Mouse (Mus musculus): ENCODE measurements at regions not wholly inside any gene's neighbourhood (a gene's known extent, or its start where the extent isn't known, plus 50 kb on each side); places are given as distances from the start of the nearest gene placed in this dataset.

DNA sequence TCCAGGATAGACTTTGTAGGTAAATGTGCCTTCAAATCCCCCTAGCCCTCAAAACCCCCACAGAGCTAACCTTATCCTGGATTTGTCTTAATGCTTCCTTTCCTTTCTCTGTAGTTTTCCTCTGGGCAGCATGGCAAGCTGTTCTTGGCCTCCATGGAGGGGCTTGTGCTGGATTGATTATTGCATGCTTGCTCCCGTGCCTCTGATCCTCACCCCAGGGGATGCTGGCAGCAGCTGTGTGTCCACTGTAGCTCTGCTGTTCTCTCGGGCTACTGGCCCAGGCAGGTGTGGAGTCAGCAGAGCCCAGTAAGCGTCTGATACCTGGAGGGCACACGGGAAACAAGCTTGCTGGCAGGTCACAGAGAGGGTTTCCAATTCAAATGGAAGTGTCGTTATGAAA lies 68.2 kb upstream of the Gm11983 start:
- Histone ChIP-seq H3K9me3 (ENCODE audit: control insufficient read depth, low read length) (no peaks in the 10 kb centered on the region), H3K4me2 (ENCODE audit: low read depth, severe bottlenecking) (no peak overlapping the region), H3K4me3 (ENCODE audit: low read depth, low read length) (no peak overlapping the region), H3K27ac (replicated peaks; ENCODE audit: low read depth, low read length) (no peak overlapping the region), H3K36me3 (ENCODE audit: control insufficient read depth, insufficient read depth, low read length) (no peaks in the 10 kb centered on the region), H3K4me1 (ENCODE audit: control insufficient read depth, insufficient read depth, low read length) (peaks cover 10% of the 10 kb centered on the region), H3K9ac (ENCODE audit: low read length) (no peak overlapping the region), H3K27me3 (ENCODE audit: control insufficient read depth, insufficient read depth, low read length) (no peaks in the 10 kb centered on the region)
- ATAC-seq (ENCODE audit: insufficient number of reproducible peaks, low FRiP score, low TSS enrichment, low read depth) (no peak), DNase-seq (ENCODE audit: low spot score) (peak; percentile 31)
- WGBS = 32% methylated on average over 5 of the region's 5 CpGs

DNA sequence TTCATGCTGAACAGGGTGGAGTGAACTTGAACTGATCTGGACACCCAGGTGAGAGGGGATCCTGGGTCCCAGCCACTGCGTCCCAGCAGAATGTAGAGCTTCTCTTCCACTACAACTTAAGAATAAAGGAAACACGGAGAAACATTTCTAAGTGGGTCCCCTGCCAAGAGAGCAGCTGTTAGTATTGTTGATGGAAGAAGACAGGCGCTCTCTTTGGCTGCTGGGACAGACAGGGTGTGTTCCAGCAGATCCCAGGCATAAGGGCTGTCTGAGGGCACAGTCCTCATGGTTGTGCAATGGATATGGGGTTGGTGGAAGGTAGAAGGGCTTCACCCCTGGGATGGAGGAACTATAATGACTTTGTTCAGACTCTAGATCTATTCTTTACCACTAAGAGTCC lies 65.5 kb upstream of the Gm11983 start:
- no peak overlapping the region for H3K9ac ChIP-seq (ENCODE audit: low read length)
- peaks cover 16% of the 10 kb centered on the region for H3K4me1 ChIP-seq (ENCODE audit: control insufficient read depth, insufficient read depth, low read length)
- ATAC-seq (ENCODE audit: insufficient number of reproducible peaks, low FRiP score, low TSS enrichment, low read depth) = no peak
- H3K9me3 ChIP-seq (ENCODE audit: control insufficient read depth, low read length) = no peaks in the 10 kb centered on the region
- H3K4me2 ChIP-seq (ENCODE audit: low read depth, severe bottlenecking) = no peak overlapping the region
- WGBS = 79% methylated on average over 3 of the region's 3 CpGs
- no peak for DNase-seq (ENCODE audit: low spot score)
- H3K36me3 ChIP-seq (ENCODE audit: control insufficient read depth, insufficient read depth, low read length) = no peaks in the 10 kb centered on the region
- no peak overlapping the region for H3K4me3 ChIP-seq (ENCODE audit: low read depth, low read length)
- no peak overlapping the region for H3K27ac ChIP-seq (replicated peaks; ENCODE audit: low read depth, low read length)
- H3K27me3 ChIP-seq (ENCODE audit: control insufficient read depth, insufficient read depth, low read length) = no peaks in the 10 kb centered on the region

DNA sequence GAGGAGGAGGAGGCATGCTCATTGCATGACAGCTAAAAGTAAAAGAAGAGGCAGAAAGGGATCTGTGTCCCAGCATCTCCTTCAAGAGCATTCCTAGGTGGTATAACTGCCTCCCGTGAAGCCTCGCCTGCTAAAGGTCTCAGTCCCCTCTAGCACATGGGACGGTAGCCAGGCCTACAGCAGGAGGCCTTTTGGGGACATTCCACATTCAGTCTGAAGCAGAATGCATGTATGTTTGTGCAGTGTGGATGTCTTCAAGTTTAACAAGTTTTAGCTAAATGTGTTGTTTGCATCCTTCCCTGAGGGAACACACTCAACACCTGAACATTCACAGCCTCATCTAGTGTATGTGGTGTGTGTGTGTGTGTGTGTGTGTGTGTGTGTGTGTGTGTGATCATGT lies 64.8 kb upstream of the Gm11983 start:
- Histone ChIP-seq H3K27me3 (ENCODE audit: control insufficient read depth, insufficient read depth, low read length) (no peaks in the 10 kb centered on the region), H3K9me3 (ENCODE audit: control insufficient read depth, low read length) (no peaks in the 10 kb centered on the region), H3K27ac (replicated peaks; ENCODE audit: low read depth, low read length) (no peak overlapping the region), H3K4me1 (ENCODE audit: control insufficient read depth, insufficient read depth, low read length) (peaks cover 16% of the 10 kb centered on the region), H3K4me3 (ENCODE audit: low read depth, low read length) (no peak overlapping the region), H3K9ac (ENCODE audit: low read length) (no peak overlapping the region), H3K36me3 (ENCODE audit: control insufficient read depth, insufficient read depth, low read length) (no peaks in the 10 kb centered on the region), H3K4me2 (ENCODE audit: low read depth, severe bottlenecking) (no peak overlapping the region)
- no peak for ATAC-seq (ENCODE audit: insufficient number of reproducible peaks, low FRiP score, low TSS enrichment, low read depth)
- WGBS = 80% methylated on average over 3 of the region's 3 CpGs
- no peak for DNase-seq (ENCODE audit: low spot score)

DNA sequence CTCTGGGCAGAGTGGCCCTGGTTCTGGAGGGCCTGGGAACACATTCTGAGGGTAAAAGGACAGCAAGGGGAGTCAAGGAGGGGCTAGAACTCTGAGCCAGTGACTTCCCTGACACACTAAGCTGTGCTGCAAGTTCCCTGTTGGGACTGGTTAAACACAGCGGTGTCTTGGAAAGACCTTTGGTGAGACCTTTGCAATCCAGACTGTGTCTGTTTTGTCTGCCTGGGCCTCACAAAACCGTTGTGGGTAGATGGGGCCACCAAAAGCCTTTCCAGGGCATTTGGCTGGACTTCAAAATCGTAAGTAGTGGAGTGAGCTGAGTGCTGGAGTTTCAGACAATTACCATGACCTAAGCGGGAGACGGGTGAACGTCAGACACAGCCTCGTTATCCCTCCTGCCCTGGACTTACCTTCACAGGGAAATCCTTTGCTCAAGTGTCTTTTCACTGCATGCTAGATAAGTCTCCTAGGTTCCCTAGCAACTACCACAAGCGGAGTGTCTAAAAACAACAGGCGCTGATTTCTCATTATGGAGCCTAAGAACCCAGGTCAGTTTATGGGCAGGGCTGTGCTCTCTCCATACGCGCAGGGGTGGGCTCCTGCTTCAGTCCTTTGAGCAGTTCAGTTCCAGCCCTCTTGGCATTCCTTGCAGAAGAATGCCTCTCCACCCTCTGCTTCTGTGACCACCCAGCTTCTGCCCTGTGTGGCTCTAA lies 63.5 kb upstream of the Gm11983 start:
- no peaks in the 10 kb centered on the region for H3K9me3 ChIP-seq (ENCODE audit: control insufficient read depth, low read length)
- no peaks in the 10 kb centered on the region for H3K27me3 ChIP-seq (ENCODE audit: control insufficient read depth, insufficient read depth, low read length)
- peak; percentile 27 for DNase-seq (ENCODE audit: low spot score)
- no peak; the same call in 1 of the 2 replicates for ATAC-seq (ENCODE audit: insufficient number of reproducible peaks, low FRiP score, low TSS enrichment, low read depth)
- no peak overlapping the region for H3K4me3 ChIP-seq (ENCODE audit: low read depth, low read length)
- H3K36me3 ChIP-seq (ENCODE audit: control insufficient read depth, insufficient read depth, low read length) = no peaks in the 10 kb centered on the region
- 46% methylated on average over 11 of the region's 11 CpGs for WGBS
- H3K27ac ChIP-seq (replicated peaks; ENCODE audit: low read depth, low read length) = no peak overlapping the region
- H3K9ac ChIP-seq (ENCODE audit: low read length) = no peak overlapping the region
- H3K4me1 ChIP-seq (ENCODE audit: control insufficient read depth, insufficient read depth, low read length) = peaks cover 16% of the 10 kb centered on the region
- no peak overlapping the region for H3K4me2 ChIP-seq (ENCODE audit: low read depth, severe bottlenecking)

DNA sequence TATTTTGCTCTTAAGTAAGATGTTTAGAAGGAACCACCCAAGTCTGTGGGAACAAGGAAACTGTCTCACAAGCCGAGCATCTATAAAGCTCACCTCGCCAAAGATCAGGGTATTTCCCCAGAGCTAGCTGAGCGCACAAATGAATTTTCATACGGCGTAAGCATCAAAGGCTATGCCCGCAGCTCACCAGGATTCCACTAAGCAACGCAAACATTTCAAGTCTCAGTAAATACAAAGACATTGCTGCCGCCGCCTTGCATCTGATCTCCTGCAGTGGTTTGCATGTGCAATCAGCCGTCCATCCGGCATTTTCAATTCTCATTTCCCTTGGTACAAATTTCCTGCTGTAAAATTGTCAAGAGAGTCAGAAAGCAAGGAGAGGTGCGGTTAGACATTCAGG lies 62.9 kb upstream of the Gm11983 start:
- Histone ChIP-seq H3K36me3 (ENCODE audit: control insufficient read depth, insufficient read depth, low read length) (no peaks in the 10 kb centered on the region), H3K27ac (replicated peaks; ENCODE audit: low read depth, low read length) (no peak overlapping the region), H3K9me3 (ENCODE audit: control insufficient read depth, low read length) (no peaks in the 10 kb centered on the region), H3K4me3 (ENCODE audit: low read depth, low read length) (no peak overlapping the region), H3K9ac (ENCODE audit: low read length) (no peak overlapping the region), H3K27me3 (ENCODE audit: control insufficient read depth, insufficient read depth, low read length) (no peaks in the 10 kb centered on the region), H3K4me1 (ENCODE audit: control insufficient read depth, insufficient read depth, low read length) (peaks cover 13% of the 10 kb centered on the region), H3K4me2 (ENCODE audit: low read depth, severe bottlenecking) (no peak overlapping the region)
- ATAC-seq (ENCODE audit: insufficient number of reproducible peaks, low FRiP score, low TSS enrichment, low read depth) = no peak
- DNase-seq (ENCODE audit: low spot score) = no peak
- 62% methylated on average over 12 of the region's 12 CpGs for WGBS

DNA sequence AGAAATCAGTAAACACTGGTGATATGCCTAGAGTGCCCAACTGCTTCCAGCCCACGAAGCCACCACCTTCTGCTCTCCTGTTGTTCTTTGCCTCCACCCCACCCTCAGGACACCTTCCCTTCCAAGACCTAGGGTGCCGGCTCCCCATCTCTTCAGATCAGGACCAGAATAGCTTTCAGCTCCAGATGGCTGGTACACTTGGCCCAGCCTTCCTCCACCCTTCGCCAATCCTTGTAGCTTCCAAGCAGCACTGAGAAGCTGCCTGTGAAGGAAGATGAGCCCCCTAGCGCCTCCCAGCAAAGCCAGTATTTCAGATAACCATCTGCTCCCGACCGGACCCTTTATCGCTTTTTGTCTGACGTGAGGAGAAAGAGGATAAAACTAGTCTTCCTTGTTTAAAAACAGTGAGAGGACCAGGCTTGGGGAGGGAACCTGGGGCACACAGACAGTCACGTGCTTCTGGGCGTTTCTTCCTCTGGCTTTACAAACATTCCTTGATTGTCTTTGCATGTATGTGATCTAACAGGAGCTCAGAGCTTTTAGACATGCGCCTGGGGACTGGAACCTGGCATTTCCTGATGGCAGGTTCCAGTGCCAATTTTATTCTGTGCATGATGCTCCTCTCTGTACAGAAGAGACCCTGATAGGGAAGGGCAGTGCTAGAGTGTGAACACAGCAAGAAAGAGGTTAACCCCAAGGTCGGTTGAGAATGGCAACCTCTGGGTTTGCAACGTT lies 62.0 kb upstream of the Gm11983 start:
- no peak overlapping the region for H3K4me3 ChIP-seq (ENCODE audit: low read depth, low read length)
- no peak overlapping the region for H3K9ac ChIP-seq (ENCODE audit: low read length)
- no peak overlapping the region for H3K27ac ChIP-seq (replicated peaks; ENCODE audit: low read depth, low read length)
- ATAC-seq (ENCODE audit: insufficient number of reproducible peaks, low FRiP score, low TSS enrichment, low read depth) (no peak), DNase-seq (ENCODE audit: low spot score) (no peak)
- no peaks in the 10 kb centered on the region for H3K36me3 ChIP-seq (ENCODE audit: control insufficient read depth, insufficient read depth, low read length)
- H3K4me1 ChIP-seq (ENCODE audit: control insufficient read depth, insufficient read depth, low read length) = peaks cover 13% of the 10 kb centered on the region
- H3K4me2 ChIP-seq (ENCODE audit: low read depth, severe bottlenecking) = no peak overlapping the region
- H3K27me3 ChIP-seq (ENCODE audit: control insufficient read depth, insufficient read depth, low read length) = no peaks in the 10 kb centered on the region
- H3K9me3 ChIP-seq (ENCODE audit: control insufficient read depth, low read length) = no peaks in the 10 kb centered on the region
- 78% methylated on average over 13 of the region's 13 CpGs for WGBS

DNA sequence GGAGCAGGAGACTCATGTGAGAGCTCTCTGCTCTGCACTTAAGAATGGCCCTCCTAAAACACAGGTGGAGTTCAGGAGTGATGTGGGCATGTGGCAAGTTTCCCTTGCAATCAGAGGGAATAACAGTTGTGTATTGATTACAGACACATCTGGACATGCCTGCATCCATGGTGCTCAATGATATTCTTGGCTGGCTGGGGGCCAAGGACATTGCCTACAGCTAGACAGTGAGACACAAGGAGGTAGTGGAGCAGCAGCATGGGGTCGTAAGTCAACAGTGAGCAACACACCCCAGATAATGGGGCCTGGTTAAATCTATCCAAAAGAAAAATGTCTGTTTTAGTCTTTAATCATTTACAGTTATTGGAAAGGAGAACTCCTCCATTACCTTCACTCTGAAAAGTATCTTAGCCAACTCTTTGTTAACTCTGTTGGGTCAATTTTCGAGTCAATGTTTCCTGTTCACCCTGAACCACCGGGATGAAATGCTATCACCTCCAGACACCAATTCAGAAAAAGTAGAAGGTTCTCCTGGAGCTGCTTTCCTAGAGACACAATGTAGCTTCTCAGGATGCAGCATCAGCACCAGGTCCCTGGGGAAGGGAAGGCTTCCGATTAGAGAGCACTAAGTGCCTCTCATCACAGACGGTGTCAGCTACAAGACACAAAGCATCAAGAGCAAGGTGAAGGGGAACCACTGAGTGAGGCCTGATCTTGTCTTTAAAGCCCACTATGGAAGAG lies 61.1 kb upstream of the Gm11983 start:
- H3K4me1 ChIP-seq (ENCODE audit: control insufficient read depth, insufficient read depth, low read length) = peaks cover 13% of the 10 kb centered on the region
- no peak overlapping the region for H3K4me3 ChIP-seq (ENCODE audit: low read depth, low read length)
- H3K9ac ChIP-seq (ENCODE audit: low read length) = no peak overlapping the region
- H3K36me3 ChIP-seq (ENCODE audit: control insufficient read depth, insufficient read depth, low read length) = no peaks in the 10 kb centered on the region
- 88% methylated on average over 5 of the region's 5 CpGs for WGBS
- no peak for DNase-seq (ENCODE audit: low spot score)
- H3K27ac ChIP-seq (replicated peaks; ENCODE audit: low read depth, low read length) = no peak overlapping the region
- no peaks in the 10 kb centered on the region for H3K9me3 ChIP-seq (ENCODE audit: control insufficient read depth, low read length)
- H3K27me3 ChIP-seq (ENCODE audit: control insufficient read depth, insufficient read depth, low read length) = no peaks in the 10 kb centered on the region
- no peak for ATAC-seq (ENCODE audit: insufficient number of reproducible peaks, low FRiP score, low TSS enrichment, low read depth)
- H3K4me2 ChIP-seq (ENCODE audit: low read depth, severe bottlenecking) = no peak overlapping the region

DNA sequence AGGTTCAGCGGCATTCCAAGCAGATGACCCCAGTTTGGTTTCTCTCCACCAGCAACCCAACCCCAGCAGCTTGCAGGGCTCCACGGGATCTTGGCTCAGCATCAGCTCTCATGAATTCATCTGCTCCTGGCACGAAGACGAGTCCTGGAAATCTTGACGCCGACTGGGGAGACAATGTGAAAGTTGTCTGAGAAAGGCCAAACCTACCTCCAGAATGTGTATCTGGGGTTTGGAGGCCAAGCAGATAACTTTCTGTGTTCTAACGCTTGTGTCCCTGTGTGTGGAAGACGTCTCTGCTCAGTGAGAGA lies 58.3 kb upstream of the Gm11983 start:
- WGBS = 65% methylated on average over 8 of the region's 8 CpGs
- Histone ChIP-seq H3K27ac (replicated peaks; ENCODE audit: low read depth, low read length) (no peak overlapping the region), H3K4me3 (ENCODE audit: low read depth, low read length) (no peak overlapping the region)

More for the DNA sequence above, 58.3 kb upstream of the Gm11983 start:
- Histone ChIP-seq H3K4me2 (ENCODE audit: low read depth, severe bottlenecking) (no peak overlapping the region), H3K9ac (ENCODE audit: low read length) (no peak overlapping the region), H3K9me3 (ENCODE audit: control insufficient read depth, low read length) (no peaks in the 10 kb centered on the region), H3K27me3 (ENCODE audit: control insufficient read depth, insufficient read depth, low read length) (no peaks in the 10 kb centered on the region), H3K36me3 (ENCODE audit: control insufficient read depth, insufficient read depth, low read length) (no peaks in the 10 kb centered on the region), H3K4me1 (ENCODE audit: control insufficient read depth, insufficient read depth, low read length) (peaks cover 6% of the 10 kb centered on the region)
- ATAC-seq (ENCODE audit: insufficient number of reproducible peaks, low FRiP score, low TSS enrichment, low read depth) = no peak
- peak; percentile 28 for DNase-seq (ENCODE audit: low spot score)
